Mouse (Mus musculus): ENCODE results near the gene Pla2g10. TPM values are rescaled to one million over a fixed set of nuclear protein-coding genes. Genes with fewer than 3 reads are reported as not detected.
A peak's percentile ranks its signal among the peaks of the same experiment; 100 is the strongest.
"Not testable (repeated sequence)": the region's sequence is repeated elsewhere in the genome, so short reads cannot be mapped to it uniquely, and the experiment has no call there.

The Pla2g10 gene
- total RNA-seq, 2 experiments from 2014 or later: not detected

DNA sequence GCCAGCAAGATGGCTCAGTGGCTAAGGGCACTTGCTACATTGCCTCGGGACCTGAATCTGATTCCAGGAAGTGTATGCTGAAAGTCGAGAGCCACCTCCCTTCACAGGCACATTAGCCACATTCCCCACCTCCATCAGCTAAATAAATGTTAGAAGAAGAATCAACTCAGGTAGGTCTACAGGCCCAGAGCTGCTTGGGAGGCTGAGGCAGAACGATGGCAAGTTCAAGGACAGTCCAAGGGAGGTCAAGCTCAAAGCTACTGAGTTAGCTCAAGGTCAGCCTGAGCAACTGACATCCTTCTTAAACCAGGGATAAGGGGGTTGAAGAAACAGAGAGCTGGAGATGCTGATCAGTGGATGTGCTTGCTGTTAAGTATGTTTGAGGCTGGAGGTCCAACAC is 2.0 kb upstream of the Pla2g10 start:
- DNase-seq (ENCODE audit: extremely low spot score in 1 of 2, low spot score in 1 of 2): no peak

DNA sequence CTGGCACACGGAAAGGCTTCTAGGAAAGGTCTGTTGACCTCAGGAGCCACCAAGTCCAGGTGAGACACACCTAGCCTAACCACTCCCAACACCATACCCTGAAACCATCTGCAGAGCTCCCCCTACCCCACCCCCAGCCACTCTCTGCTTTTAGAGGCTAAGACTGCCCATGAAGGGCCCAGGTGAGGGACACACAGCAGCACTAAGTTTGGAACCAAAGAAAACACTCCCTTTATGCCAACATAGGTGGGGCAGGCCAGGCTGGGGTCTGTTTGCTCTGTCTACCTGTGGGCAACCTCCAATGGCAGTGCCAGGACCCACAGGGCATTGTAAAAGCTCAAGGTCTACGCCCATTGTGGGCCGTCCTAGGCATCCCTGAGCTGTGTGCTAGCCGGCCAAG is 1.4 kb downstream of the Pla2g10 start:
- no peak for DNase-seq (ENCODE audit: extremely low spot score in 1 of 2, low spot score in 1 of 2)

DNA sequence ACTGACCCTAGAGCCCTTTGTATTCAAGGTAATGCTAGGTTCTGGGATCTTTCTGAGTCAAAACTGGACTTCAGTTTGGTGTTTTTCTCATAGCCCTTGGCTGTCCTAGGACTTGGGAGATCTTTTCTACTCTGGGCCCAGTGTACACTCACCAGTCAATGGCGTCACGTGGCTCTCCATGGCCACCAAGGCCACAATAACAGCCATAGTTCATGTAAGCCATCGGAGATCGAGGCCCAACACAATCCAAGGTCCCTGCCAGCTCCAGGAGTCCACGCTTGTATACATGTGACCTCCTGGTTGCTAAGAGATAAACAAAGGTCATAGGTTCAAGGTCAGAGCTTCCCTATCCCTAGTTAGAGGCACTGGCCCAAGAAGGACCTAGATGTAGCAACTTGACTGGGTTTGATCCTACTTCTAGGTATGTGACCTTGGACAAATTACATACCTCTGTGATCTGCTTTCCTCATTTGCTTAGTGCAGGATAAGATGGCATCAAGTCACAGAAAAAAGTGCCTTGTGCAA is 2.9 kb downstream of the Pla2g10 start:
- DNase-seq (ENCODE audit: extremely low spot score in 1 of 2, low spot score in 1 of 2): no peak

DNA sequence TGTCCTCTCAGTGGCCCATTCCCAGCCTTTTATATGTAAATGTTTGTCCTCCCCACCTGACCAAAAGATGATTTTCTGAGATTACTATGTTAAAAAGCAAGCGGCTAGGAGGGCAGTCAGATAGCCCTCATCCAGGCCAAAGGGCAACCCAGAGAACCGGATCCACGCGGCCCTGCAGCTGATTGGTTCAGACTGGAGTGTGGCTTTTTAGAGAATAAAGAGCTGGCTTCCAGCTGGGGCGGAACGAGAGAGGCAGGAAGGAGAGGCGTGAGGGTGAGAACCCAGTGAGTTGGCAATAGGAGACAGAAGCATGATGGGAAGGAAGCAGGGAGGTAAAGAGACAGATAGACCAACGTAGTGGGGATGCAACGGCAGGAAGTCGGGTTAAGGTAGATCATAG is 7.8 kb downstream of the Pla2g10 start:
- no peak for DNase-seq (ENCODE audit: extremely low spot score in 1 of 2, low spot score in 1 of 2)

DNA sequence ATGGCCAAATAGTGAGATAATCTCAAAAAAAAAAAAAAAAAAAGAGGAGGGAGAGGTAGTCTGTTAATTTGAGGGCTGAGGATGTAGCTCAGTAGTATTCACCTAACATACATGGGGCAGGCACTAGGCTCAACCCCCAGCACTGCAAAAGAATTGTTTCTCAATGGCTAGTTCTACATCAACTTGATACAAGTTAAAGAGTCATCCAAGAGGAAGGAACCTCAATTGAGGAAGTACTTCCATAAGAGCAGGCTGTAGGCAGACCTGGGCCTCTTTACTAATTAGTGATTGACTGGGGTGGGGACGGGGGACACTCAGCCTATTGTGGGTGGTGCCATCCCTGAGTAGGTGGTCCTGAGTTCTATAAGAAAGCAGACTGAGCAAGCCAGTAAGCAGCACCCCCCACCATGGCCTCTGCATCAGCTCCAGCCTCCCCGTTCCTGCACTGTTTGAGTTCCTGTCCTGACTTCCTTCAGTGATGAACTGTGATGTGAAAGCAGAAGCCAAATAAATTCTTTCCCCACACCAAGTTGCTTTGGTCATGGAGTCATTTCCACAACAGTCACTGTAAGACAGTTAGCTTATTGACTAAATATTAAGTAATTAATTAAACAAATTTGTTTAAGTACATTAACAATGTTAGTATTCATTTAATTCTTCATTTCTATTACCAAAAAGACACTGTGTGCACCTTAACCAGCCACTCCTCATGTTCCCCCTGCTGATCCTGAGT is 13.8 kb downstream of the Pla2g10 start:
- DNase-seq (ENCODE audit: extremely low spot score in 1 of 2, low spot score in 1 of 2): no peak

DNA sequence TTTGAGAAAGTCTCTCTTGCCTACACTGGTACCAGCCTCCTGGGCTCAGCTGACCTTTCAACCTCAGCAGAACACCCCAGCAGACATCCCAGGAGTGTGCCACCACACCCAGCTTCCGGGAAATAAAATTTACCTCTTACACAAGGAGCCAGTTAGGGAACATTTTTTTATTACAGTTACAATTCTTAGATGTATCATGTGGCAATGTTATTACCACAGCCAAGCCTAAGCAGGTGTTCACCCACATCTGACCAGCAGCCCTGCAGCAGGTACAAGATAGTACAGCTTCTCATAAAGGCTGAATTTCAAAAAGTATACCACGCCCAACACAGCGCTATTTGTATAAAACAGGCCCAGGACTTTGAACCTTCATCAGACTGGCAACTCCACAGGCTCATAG is 15.9 kb downstream of the Pla2g10 start:
- DNase-seq (ENCODE audit: extremely low spot score in 1 of 2, low spot score in 1 of 2): no peak

DNA sequence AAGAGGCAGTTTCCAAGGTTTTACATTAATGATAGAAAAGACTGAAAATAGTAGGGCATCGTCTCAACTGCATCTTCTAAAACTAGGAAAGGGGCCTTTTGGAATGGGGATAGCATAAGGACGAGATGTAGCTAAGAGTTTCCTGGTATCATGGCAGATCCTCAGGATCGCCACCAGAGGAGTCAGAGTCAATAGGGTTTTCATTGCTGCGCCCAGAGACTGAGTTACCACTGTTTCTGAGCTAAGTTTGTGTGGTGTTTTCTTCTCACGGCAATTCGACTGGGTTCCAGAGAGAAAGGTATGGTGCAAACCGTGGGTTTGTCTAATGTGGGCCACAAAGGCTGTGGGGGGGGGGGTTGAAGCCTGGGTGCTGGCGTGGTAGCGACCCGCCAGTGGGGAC is 26.1 kb downstream of the Pla2g10 start:
- DNase-seq (ENCODE audit: extremely low spot score in 1 of 2, low spot score in 1 of 2): no peak

DNA sequence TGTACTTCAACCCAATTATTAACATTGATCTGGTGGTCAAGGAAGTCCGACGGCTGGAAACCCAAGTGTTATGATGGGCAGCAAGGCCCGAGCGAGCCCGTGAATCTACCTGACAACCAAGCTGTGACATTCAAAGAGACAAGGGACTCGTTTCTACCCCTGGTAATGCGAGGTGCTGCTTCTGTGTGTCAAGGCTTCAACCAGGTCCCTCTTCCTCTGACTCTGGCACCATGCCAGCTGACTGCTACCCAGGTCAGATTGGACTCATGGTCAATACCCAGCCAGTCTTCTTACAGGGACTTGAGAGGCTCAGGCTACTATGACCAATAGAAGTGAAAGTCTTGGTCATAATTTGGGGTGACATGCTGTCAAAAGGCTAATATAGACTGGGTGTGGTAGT is 28.6 kb downstream of the Pla2g10 start:
- no peak for DNase-seq (ENCODE audit: extremely low spot score in 1 of 2, low spot score in 1 of 2)

DNA sequence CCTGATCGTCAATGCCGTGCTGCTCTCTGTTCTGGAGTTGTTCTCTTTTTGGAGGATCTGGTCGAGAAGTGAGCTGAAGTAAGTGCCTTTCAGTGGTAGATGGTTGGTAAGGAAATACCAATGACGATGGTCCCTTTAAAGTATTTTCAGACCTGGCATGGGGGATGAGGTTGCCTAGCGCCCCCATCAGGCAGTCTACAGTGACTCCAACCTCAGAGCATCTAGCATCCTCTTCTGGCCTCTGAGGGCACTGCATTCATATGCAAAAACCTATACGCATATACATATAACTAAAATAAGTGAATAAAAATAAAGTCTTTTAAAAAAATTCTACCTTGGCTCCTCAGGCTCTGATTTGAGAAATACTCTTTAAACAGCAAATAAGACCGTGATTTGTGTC is 31.8 kb downstream of the Pla2g10 start:
- DNase-seq (ENCODE audit: extremely low spot score in 1 of 2, low spot score in 1 of 2): no peak

DNA sequence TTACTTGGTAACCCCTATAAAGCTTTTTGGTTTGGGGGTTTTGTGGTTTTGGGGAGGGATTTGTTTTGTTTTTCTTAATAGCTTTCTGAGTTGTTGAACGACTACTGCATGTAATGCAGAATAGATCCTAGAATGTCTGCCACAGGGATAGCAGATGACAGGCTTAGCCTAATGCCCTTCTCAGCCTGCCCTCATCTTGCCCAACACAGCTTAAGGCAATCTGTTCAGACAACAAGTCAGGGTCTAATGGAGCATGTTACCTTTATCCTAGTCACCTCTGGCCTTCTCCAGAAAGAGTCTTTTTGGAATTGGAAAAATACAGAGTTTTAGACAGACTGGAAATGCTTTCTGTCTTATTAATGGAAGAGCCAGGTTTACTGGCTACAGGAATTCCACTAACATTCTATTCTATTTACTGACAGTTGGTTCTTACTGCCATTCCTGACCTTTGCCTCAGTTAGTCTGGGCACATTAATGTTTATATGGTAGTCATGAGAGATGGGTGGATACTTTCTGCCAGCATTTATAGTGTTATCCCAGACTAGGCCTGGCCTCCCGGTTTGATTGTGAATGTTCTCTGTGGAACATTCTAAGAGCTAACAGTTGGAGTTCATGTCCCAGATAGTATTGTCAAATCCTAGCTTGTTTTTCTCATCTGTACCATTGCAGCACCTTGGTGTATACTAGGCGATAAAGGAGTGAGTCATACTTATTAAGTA is 52.0 kb downstream of the Pla2g10 start:
- no peak for DNase-seq (ENCODE audit: extremely low spot score in 1 of 2, low spot score in 1 of 2)

DNA sequence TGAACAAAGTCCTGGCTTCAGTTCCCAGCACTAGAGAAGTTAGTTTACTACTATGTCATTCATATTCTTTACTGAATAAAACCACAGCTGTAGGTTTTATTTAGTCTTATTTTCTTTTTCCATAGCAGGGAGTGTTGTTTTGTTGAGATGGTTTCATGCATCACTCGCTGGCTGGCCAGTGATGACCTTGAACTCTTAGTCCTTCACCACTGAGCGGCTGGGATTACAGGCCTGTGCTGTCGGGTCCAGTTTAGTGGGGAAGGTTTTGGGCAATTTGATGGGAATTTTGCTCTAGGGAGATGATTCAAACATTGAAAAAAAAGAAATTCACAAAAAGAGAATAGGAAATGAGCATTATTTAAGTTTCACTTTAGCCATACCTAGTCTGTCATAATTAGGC is 56.3 kb downstream of the Pla2g10 start:
- no peak for DNase-seq (ENCODE audit: extremely low spot score in 1 of 2, low spot score in 1 of 2)

DNA sequence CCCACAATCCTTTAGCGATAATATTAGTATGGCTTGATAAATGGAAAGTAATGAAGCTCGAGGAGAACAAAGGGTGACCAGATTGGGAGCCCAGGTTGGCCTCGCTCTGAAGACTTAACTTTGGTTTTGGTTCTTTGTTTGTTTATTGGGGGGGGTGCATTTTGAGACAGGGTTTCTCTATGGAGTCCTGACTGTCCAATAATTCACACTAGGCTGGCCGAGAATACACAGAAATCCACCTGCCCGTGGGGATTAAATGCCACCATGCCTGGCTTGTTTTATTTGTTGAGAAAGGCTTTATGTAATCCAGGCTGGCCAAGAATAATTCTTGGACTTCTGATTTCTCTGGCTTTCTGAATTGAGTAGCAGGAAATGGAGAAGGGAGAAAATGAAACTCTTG is 57.7 kb downstream of the Pla2g10 start:
- DNase-seq (ENCODE audit: extremely low spot score in 1 of 2, low spot score in 1 of 2): no peak

DNA sequence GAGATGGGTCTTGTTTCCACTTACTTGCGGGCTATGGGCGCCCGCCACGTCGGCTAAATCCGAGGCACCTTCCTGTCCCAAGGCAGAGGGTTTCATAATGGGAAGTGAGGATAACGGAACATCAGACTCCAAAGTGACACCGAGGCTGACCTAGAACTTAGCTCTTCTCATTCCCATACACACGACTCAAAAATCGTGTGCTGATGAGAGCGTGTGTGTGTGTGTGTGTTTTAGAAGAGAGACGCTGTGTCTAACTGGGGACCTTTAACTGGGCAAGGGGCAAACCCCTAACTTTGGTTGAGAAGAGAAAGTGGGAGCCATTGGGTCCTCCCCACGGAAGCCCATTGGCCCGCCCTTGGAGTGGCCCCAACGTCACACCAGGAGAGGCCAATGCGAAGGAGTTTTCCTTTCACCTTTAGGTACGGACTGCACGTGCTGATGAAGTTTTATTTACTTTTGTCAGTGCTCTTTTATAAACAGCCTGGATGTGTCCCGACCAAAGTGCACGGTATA is 58.3 kb downstream of the Pla2g10 start:
- peak; percentile 22 to 29 for DNase-seq (ENCODE audit: extremely low spot score in 1 of 2, low spot score in 1 of 2)

DNA sequence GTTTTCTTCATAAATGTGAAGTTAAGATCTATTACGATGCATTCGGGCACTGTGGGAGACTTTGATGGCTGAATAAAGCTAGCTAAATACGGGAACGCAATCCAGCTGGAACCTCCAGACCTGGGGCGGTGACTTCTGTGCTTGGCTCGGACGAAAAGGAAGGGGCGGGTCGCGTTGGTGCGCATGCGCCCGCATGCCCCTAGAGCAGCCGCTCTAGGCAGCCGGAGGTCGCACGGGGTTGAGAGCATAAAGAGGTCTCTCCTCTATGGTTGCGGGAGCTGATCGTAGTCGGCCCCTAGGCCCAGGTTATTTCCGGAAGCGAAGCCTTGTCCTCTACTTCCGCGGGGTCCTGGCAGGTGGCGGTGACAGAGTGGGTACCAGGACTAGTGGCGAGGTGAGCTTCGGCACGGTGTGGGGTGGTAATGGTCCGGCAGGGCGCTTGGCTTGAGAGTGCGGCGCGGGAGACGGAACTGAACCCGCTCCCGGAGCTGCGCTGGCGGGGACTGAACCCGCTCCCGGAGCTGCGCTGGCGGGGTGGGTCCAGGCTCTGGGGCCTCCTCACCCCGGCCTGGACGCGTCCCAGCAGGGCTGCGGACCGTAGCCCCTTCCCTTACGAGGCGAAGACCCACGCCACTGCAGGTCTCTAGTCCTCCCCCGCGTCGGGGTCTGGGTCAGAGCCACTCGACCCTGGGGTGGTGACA is 58.9 kb downstream of the Pla2g10 start, which contains the start of the genes Bfar and 3110001I22Rik:
Gene Bfar, plus strand, starts transcription at position 174 of the 701 bp plus-strand sequence.
Gene 3110001I22Rik, plus strand, starts transcription at position 245 of the 701 bp plus-strand sequence.
- peak; percentile 72 to 73 for DNase-seq (ENCODE audit: extremely low spot score in 1 of 2, low spot score in 1 of 2)

DNA sequence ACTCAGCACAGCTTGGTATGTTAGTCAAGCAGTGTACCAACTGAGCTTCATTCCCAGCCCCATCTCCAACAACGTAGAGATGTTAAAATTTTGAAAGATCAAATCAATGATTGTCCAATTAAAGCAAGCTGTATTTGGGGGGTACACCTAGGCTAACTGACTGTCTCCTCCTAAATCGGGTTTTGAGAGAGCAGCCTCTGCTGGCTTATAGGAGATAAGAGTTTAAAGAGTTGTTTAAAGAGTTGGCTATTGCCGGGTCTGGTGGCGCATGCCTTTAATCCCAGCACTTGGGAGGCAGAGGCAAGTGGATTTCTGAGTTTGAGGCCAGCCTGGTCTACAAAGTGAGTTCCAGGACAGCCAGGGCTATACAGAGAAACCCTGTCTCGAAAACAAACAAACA is 59.9 kb downstream of the Pla2g10 start:
- DNase-seq (ENCODE audit: extremely low spot score in 1 of 2, low spot score in 1 of 2): not testable (repeated sequence)

DNA sequence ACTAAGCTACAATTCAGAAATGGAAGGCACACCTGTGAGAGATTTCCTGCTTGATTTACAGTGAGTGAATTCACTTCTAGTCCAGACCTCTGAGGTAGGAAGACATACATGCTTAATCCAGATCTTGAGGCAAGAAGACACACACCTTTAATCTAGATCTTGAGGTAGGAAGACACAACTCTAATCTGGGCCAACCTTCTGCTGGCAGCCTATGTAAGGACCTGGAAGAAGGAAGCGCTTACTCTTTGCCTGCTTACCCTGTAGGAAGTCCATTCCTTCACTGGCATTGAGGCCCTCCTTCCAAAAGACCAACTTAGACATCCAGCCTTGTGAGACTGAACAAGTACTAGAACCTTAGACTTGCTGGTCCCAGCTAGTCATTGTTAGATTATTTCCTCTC is 61.5 kb downstream of the Pla2g10 start:
- no peak for DNase-seq (ENCODE audit: extremely low spot score in 1 of 2, low spot score in 1 of 2)

DNA sequence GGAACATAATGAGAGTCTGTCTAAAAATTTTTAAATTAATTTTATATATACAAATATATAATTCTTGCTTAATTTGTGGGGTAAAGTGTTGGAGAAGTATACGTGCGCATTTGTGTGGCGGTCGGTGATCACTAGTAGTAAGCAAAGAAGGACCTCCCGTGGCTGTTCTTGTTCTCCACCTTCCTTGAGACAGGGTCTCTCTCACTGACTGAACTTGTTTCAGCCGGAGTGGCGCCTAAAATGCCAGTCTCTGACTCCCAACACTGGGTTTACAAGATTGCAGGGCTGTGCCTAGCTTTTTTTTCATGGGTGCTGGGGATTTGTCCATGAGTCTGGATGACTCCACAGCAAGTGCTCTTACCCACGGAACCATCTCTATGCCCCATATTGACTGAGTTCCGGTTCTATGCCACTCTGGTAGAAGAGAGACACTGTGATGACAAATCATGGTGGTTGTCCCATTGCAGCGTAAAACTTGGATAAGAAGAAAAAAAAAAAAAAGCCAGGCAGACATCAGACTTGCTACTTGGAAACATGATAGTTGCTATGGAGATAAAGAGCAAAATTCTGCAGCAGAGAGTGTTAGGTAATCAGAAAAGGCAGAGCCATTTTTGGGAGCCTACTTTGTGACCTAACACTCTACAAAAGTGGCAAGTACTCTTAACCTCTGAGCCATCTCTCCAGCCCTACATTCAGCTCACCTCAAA is 62.2 kb downstream of the Pla2g10 start:
- DNase-seq (ENCODE audit: extremely low spot score in 1 of 2, low spot score in 1 of 2): peak in 1 of 2 experiments; percentile 5

DNA sequence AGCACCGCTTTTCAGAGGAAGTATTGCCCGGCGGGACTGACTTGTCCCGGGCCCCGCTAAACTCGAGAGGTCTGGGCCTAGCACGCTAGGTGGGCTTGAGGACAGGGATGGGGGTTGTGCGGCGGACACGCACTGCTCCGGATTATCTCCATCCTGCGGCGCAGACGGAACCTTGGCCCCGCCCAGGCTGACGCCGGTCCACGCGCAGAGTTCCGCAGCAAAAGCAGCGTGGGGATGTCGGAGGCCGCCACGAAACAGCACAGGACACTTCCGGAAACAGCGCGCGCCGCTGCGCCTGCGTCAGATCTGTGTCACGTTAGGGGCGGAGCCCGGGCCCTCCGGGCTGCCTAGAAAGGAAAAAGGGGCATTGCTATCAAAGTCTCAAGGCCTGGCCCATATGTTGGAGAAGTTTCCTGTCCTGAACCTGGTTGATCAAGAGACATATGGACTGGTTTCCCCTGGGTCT is 62.9 kb downstream of the Pla2g10 start, which contains the start of gene Parn:
Gene Parn, minus strand, starts transcription at position 293 of the 466 bp plus-strand sequence.
- DNase-seq (ENCODE audit: extremely low spot score in 1 of 2, low spot score in 1 of 2): peak; percentile 88 to 91
